Mouse (Mus musculus) c-Kit-negative CD71-positive TER-119-positive erythroid progenitor cells, embryonic 14.5 days (primary cell): ENCODE measurements around the gene Trpc7.

Experiments used
- DNase-seq: peaks from one replicate; pipeline ENCODE4 v3.0.0-alpha.2; 2013; ENCODE audit warnings: low read depth, low spot score

The Trpc7 gene

GRCm38 (mm10) chr13:56895893-56896292, at the start of gene Trpc7:
Trpc7 (minus strand) TSS chr13:56895993.
- DNase-seq, result no peak

- no peak for DNase-seq
These were observed 43.5 kb upstream of the Trpc7 start for GRCm38 (mm10) chr13:56939261-56939660.

- DNase-seq, result no peak
These were observed 38.2 kb upstream of the Trpc7 start for GRCm38 (mm10) chr13:56933832-56934510.

- no peak for DNase-seq
These were observed 34.6 kb upstream of the Trpc7 start for GRCm38 (mm10) chr13:56930421-56930820.

GRCm38 (mm10) chr13:56922976-56923375, 27.2 kb upstream of the Trpc7 start:
- no peak for DNase-seq

GRCm38 (mm10) chr13:56921251-56921650, 25.5 kb upstream of the Trpc7 start:
- DNase-seq, result no peak

- no peak for DNase-seq
These were observed 18.9 kb upstream of the Trpc7 start for GRCm38 (mm10) chr13:56914721-56915120.

GRCm38 (mm10) chr13:56911093-56911492, 15.3 kb upstream of the Trpc7 start:
- no peak for DNase-seq

- no peak for DNase-seq
These were observed 407 bp downstream of the Trpc7 start for GRCm38 (mm10) chr13:56895386-56895785.

- DNase-seq, result no peak
These were observed 1.2 kb downstream of the Trpc7 start for GRCm38 (mm10) chr13:56894543-56894942.

GRCm38 (mm10) chr13:56889888-56890287, 5.9 kb downstream of the Trpc7 start:
- no peak for DNase-seq

GRCm38 (mm10) chr13:56882931-56883330, 12.9 kb downstream of the Trpc7 start:
- DNase-seq, result no peak

GRCm38 (mm10) chr13:56864567-56864966, 31.2 kb downstream of the Trpc7 start:
- DNase-seq, result no peak

GRCm38 (mm10) chr13:56862011-56862410, 33.8 kb downstream of the Trpc7 start:
- no peak for DNase-seq

- DNase-seq, result no peak
These were observed 41.3 kb downstream of the Trpc7 start for GRCm38 (mm10) chr13:56854506-56854905.

GRCm38 (mm10) chr13:56853436-56853835, 42.4 kb downstream of the Trpc7 start:
- no peak for DNase-seq

GRCm38 (mm10) chr13:56845866-56846265, 49.9 kb downstream of the Trpc7 start:
- no peak for DNase-seq

- DNase-seq, result no peak
These were observed 80.3 kb downstream of the Trpc7 start for GRCm38 (mm10) chr13:56815471-56815870.

- peak; percentile 1 for DNase-seq
These were observed 88.9 kb downstream of the Trpc7 start for GRCm38 (mm10) chr13:56806776-56807490.

- no peak for DNase-seq
These were observed 90.7 kb downstream of the Trpc7 start for GRCm38 (mm10) chr13:56805131-56805530.

- no peak for DNase-seq
These were observed 98.3 kb downstream of the Trpc7 start for GRCm38 (mm10) chr13:56797459-56797858.

- DNase-seq, result no peak
These were observed 100.3 kb downstream of the Trpc7 start for GRCm38 (mm10) chr13:56795501-56795900.

GRCm38 (mm10) chr13:56794441-56794840, 101.4 kb downstream of the Trpc7 start:
- no peak for DNase-seq
